Comparison of ENCODE assay signal across 9 mouse cellular contexts in genomic region chr3:154647443-154647780, GRCm38 (mm10). TPM values are rescaled to one million over a fixed set of nuclear protein-coding genes. Genes with fewer than 3 reads are reported as not detected.
DNase-seq lines count a peak whose midpoint lies in the region; ATAC-seq and TF ChIP-seq lines count a peak whose summit lies in the region.
"Had no signal": no experiment of that assay in that cellular context is flagged by ENCODE, and none has a peak within 500 bp of the region (broad histone marks: within the 10 kb centered on the region; RNA-seq: fewer than 3 reads in every experiment).

No protein-coding gene starts in this region.

- peaks cover 8% of the 10 kb centered on the region; the same call in 1 of the 2 replicates for H3K27me3 ChIP-seq in heart, postnatal 0 days (ENCODE audit: control insufficient read depth, insufficient read depth, low read length)
- H3K27me3 ChIP-seq in hindbrain, embryonic 13.5 days = peaks cover 13% of the 10 kb centered on the region; the same call in 1 of the 2 replicates
- H3K27me3 ChIP-seq in midbrain, embryonic 13.5 days = 0 out of 2 replicates have a peak, but pooled peaks cover 8% of the 10 kb centered on the region

- no peaks in the 10 kb centered on the region for H3K4me1 ChIP-seq in heart, postnatal 0 days (ENCODE audit: control insufficient read depth, insufficient read depth)
- H3K4me1 ChIP-seq in brown adipose tissue, adult 24 weeks (ENCODE audit: control insufficient read depth, insufficient read depth, insufficient read length, low read length) = no peaks in the 10 kb centered on the region
- peaks cover 10% of the 10 kb centered on the region for H3K4me1 ChIP-seq in hindbrain, embryonic 13.5 days (replicated peaks)
- peaks cover 25% of the 10 kb centered on the region for H3K4me1 ChIP-seq in midbrain, embryonic 13.5 days (replicated peaks)

- peak overlapping the region; percentile 55 for H3K4me2 ChIP-seq in heart, postnatal 0 days (ENCODE audit: low read depth, low read length)
- peak overlapping the region; percentile 35 for H3K4me2 ChIP-seq in hindbrain, embryonic 13.5 days
- H3K4me2 ChIP-seq in midbrain, embryonic 13.5 days (replicated peaks) = peak overlapping the region; percentile 26

- H3K4me3 ChIP-seq in heart, postnatal 0 days (ENCODE audit: low read depth, low read length) = peak overlapping the region; percentile 33; the same call in 1 of the 2 replicates
- H3K4me3 ChIP-seq in brown adipose tissue, adult 24 weeks (ENCODE audit: insufficient read depth, low read depth, low read length) = peak overlapping the region; percentile 15; the same call in 1 of the 2 replicates
- H3K4me3 ChIP-seq in hindbrain, embryonic 13.5 days = no peak overlapping the region
- no peak overlapping the region for H3K4me3 ChIP-seq in midbrain, embryonic 13.5 days (replicated peaks)

- WGBS in heart, postnatal 0 days = 47% methylated on average over 7 of the region's 7 CpGs
- WGBS in hindbrain, embryonic 13.5 days = 69% methylated on average over 7 of the region's 7 CpGs
- 65% methylated on average over 7 of the region's 7 CpGs for WGBS in midbrain, embryonic 13.5 days

- no peak for ATAC-seq in heart, postnatal 0 days (ENCODE audit: insufficient read depth, low read depth)
- ATAC-seq in hindbrain, embryonic 13.5 days (ENCODE audit: low FRiP score) = peak; percentile 52; the same call in 1 of the 2 replicates
- ATAC-seq in midbrain, embryonic 13.5 days = no peak

- DNase-seq in heart, postnatal 0 days (ENCODE audit: low spot score) = no peak
- DNase-seq in heart, postnatal 36 days = no peak
- no peak for DNase-seq in left cerebral cortex, postnatal 36 days (ENCODE audit: low spot score in 2 of 2)
- DNase-seq in urinary bladder, adult 2 months (ENCODE audit: low spot score) = no peak
- no peak for DNase-seq in adrenal gland, postnatal 25 days
- DNase-seq: gastrocnemius, postnatal 36 days had no signal

- H3K36me3 ChIP-seq in heart, postnatal 0 days (replicated peaks; ENCODE audit: control insufficient read depth, insufficient read depth, low read length) = no peaks in the 10 kb centered on the region
- H3K36me3 ChIP-seq in hindbrain, embryonic 13.5 days = no peaks in the 10 kb centered on the region
- no peaks in the 10 kb centered on the region for H3K36me3 ChIP-seq in midbrain, embryonic 13.5 days

- no peak for TF ChIP-seq EP300 in heart, postnatal 0 days (IDR thresholded peaks at IDR 0.05; ENCODE audit: low read depth)

- H3K27ac ChIP-seq in heart, postnatal 0 days (ENCODE audit: low read depth) = no peak overlapping the region
- no peak overlapping the region for H3K27ac ChIP-seq in brown adipose tissue, adult 24 weeks (replicated peaks; ENCODE audit: low read depth, low read length)
- no peak overlapping the region for H3K27ac ChIP-seq in hindbrain, embryonic 13.5 days
- no peak overlapping the region for H3K27ac ChIP-seq in midbrain, embryonic 13.5 days

- no peak overlapping the region for H3K9ac ChIP-seq in heart, postnatal 0 days (replicated peaks; ENCODE audit: low read depth, low read length)
- H3K9ac ChIP-seq in hindbrain, embryonic 13.5 days = no peak overlapping the region; the same call in 1 of the 2 replicates
- no peak overlapping the region for H3K9ac ChIP-seq in midbrain, embryonic 13.5 days (replicated peaks)

- TF ChIP-seq CTCF in heart, postnatal 0 days (IDR thresholded peaks at IDR 0.05; ENCODE audit: low read depth) = no peak

- intact Hi-C loops in heart, postnatal 36 days (cut with DNase I) = no loop called here
- intact Hi-C loops in left cerebral cortex, postnatal 36 days (cut with DNase I) = no loop called here

- H3K9me3 ChIP-seq in heart, postnatal 0 days (replicated peaks; ENCODE audit: control insufficient read depth, low read length) = no peaks in the 10 kb centered on the region
- H3K9me3 ChIP-seq in hindbrain, embryonic 13.5 days = no peaks in the 10 kb centered on the region
- no peaks in the 10 kb centered on the region for H3K9me3 ChIP-seq in midbrain, embryonic 13.5 days

RNA-seq across cellular contexts. Expression of gene Erich3, which starts 16.2 kb away (rescaled TPM):
- not detected in 2 replicates for total RNA-seq in heart, postnatal 0 days (2014; rRNA removed; ENCODE audit: low replicate concordance)
- polyA plus RNA-seq in heart, postnatal 0 days (2015; fragmentation: Nextera tagmentation; extraction: Ambion mirVana) = 0.05 and 0.08 TPM in 2 replicates
- total RNA-seq in heart, postnatal 36 days (2021) = under 1 TPM; 0.03 to 0.08 TPM
- polyA plus RNA-seq in brown adipose tissue, adult 24 weeks (2012; ENCODE audit: insufficient read depth, insufficient read length, missing spikeins) = not detected in 2 replicates
- polyA plus RNA-seq in hindbrain, embryonic 13.5 days (2015; fragmentation: Nextera tagmentation; extraction: Ambion mirVana) = 1.6 and 1.9 TPM in 2 replicates
- 2.2 and 2.5 TPM in 2 replicates for polyA plus RNA-seq in midbrain, embryonic 13.5 days (2015; fragmentation: Nextera tagmentation; extraction: Ambion mirVana)
- 10 to 100 TPM in 1 of 2 experiments, 1 to 10 TPM in 1; 9.7 to 10.3 TPM for total RNA-seq in left cerebral cortex, postnatal 36 days (2021)
- 0.03 and 0.04 TPM in 2 replicates for polyA plus RNA-seq in urinary bladder, adult 2 months (2012; rRNA removed)
- 0.48 and 0.67 TPM in 2 replicates for total RNA-seq in adrenal gland, postnatal 25 days (2021)
- total RNA-seq: gastrocnemius, postnatal 36 days had no signal

RNA-seq across cellular contexts. Expression of gene Tyw3, which starts 50.5 kb away (rescaled TPM):
- total RNA-seq in heart, postnatal 0 days (2014; rRNA removed; ENCODE audit: low replicate concordance) = 8.5 and 11.7 TPM in 2 replicates
- 6.1 and 6.6 TPM in 2 replicates for polyA plus RNA-seq in heart, postnatal 0 days (2015; fragmentation: Nextera tagmentation; extraction: Ambion mirVana)
- 1 to 10 TPM; 3.4 to 4.8 TPM for total RNA-seq in heart, postnatal 36 days (2021)
- polyA plus RNA-seq in brown adipose tissue, adult 24 weeks (2012; ENCODE audit: insufficient read depth, insufficient read length, missing spikeins) = 3.0 and 3.9 TPM in 2 replicates
- polyA plus RNA-seq in hindbrain, embryonic 13.5 days (2015; fragmentation: Nextera tagmentation; extraction: Ambion mirVana) = 10.3 and 13.5 TPM in 2 replicates
- 11.3 and 14.5 TPM in 2 replicates for polyA plus RNA-seq in midbrain, embryonic 13.5 days (2015; fragmentation: Nextera tagmentation; extraction: Ambion mirVana)
- 10 to 100 TPM; 12.3 to 14.7 TPM for total RNA-seq in left cerebral cortex, postnatal 36 days (2021)
- polyA plus RNA-seq in urinary bladder, adult 2 months (2012; rRNA removed) = 6.0 and 7.9 TPM in 2 replicates
- total RNA-seq in adrenal gland, postnatal 25 days (2021) = 4.8 and 6.1 TPM in 2 replicates

RNA-seq across cellular contexts. Expression of gene Cryz, which starts 50.9 kb away (rescaled TPM):
- 15.4 and 46.2 TPM in 2 replicates for total RNA-seq in heart, postnatal 0 days (2014; rRNA removed; ENCODE audit: low replicate concordance)
- 9.0 and 10.3 TPM in 2 replicates for polyA plus RNA-seq in heart, postnatal 0 days (2015; fragmentation: Nextera tagmentation; extraction: Ambion mirVana)
- 10 to 100 TPM; 17.5 to 18.2 TPM for total RNA-seq in heart, postnatal 36 days (2021)
- polyA plus RNA-seq in brown adipose tissue, adult 24 weeks (2012; ENCODE audit: insufficient read depth, insufficient read length, missing spikeins) = 29.8 and 30.8 TPM in 2 replicates
- 10.0 and 12.6 TPM in 2 replicates for polyA plus RNA-seq in hindbrain, embryonic 13.5 days (2015; fragmentation: Nextera tagmentation; extraction: Ambion mirVana)
- 12.5 and 13.4 TPM in 2 replicates for polyA plus RNA-seq in midbrain, embryonic 13.5 days (2015; fragmentation: Nextera tagmentation; extraction: Ambion mirVana)
- total RNA-seq in left cerebral cortex, postnatal 36 days (2021) = 10 to 100 TPM; 19.8 to 22.2 TPM
- 11.4 and 12.7 TPM in 2 replicates for polyA plus RNA-seq in urinary bladder, adult 2 months (2012; rRNA removed)
- 10.9 and 18.5 TPM in 2 replicates for total RNA-seq in adrenal gland, postnatal 25 days (2021)

Comparison
In these comparisons a context has a peak if more than half of its experiments do, and no peak if none do; other contexts are left out.
1. H3K4me3 ChIP-seq: peak in heart, postnatal 0 days (single experiment) and brown adipose tissue, adult 24 weeks (single experiment); none in hindbrain, embryonic 13.5 days (single experiment) and midbrain, embryonic 13.5 days (single experiment).
2. Peak in every context shown above with its lines, with median percentiles within 50 percentile points of each other: H3K4me2 ChIP-seq.